Mouse (Mus musculus): ENCODE measurements around the gene Slc16a4.

- no peak for TF ChIP-seq CTCF (IDR thresholded peaks at IDR 0.05; ENCODE audit: borderline replicate concordance, insufficient read depth, low read length)
- TF ChIP-seq POLR2A (IDR thresholded peaks at IDR 0.05; ENCODE audit: low read depth, low read length), result no peak
Measured at GRCm38 (mm10) chr3:107343971-107344370, 52.9 kb downstream of the Slc16a4 start.
